Mouse (Mus musculus) liver, adult 2 months (tissue): ENCODE data around the gene Prpf8. TPM values are rescaled to one million over a fixed set of nuclear protein-coding genes. Genes with fewer than 3 reads are reported as not detected.

Source experiments
- DNase-seq: peaks from one replicate; pipeline ENCODE4 v3.0.0-alpha.2; 2011; ENCODE audit warnings: low read depth, low spot score; ENCODE audit errors: extremely low read depth
- H3K27ac ChIP-seq: fragments of 200-500 bp; replicated peaks from 2 replicates; pipeline ENCODE4 v1.5.1; 2012; ENCODE audit warnings: low read depth, mild to moderate bottlenecking, control low read depth, inconsistent platforms, low read length; ENCODE audit not compliant: insufficient read depth
- H3K27me3 ChIP-seq: fragments of 200-500 bp; 2 replicates; pipeline ENCODE4 v1.6.1; 2012; ENCODE audit warnings: mild to moderate bottlenecking, moderate library complexity, low read length, inconsistent platforms; ENCODE audit not compliant: control insufficient read depth, insufficient read depth
- H3K36me3 ChIP-seq: fragments of 200-500 bp; 2 replicates; pipeline ENCODE4 v1.6.1; 2012; ENCODE audit warnings: low read length, inconsistent platforms; ENCODE audit not compliant: control insufficient read depth, insufficient read depth
- H3K4me1 ChIP-seq: fragments of 200-500 bp; 2 replicates; pipeline ENCODE4 v1.6.1; 2011; ENCODE audit warnings: low read length; ENCODE audit not compliant: control insufficient read depth, insufficient read depth
- H3K4me3 ChIP-seq: fragments of 200-500 bp; 2 replicates; pipeline ENCODE4 v1.5.1; 2011; ENCODE audit warnings: low read depth, mild to moderate bottlenecking, control low read depth, low read length, moderate library complexity; ENCODE audit not compliant: insufficient read depth
- H3K79me2 ChIP-seq: fragments of 200-500 bp; 2 replicates; pipeline ENCODE4 v1.6.1; 2012; ENCODE audit warnings: inconsistent platforms, mild to moderate bottlenecking, low read length, moderate library complexity; ENCODE audit not compliant: control insufficient read depth, insufficient read depth
- H3K9ac ChIP-seq: fragments of 200-500 bp; 2 replicates; pipeline ENCODE4 v1.6.1; 2012; ENCODE audit warnings: low read depth, mild to moderate bottlenecking, control low read depth, inconsistent platforms, low read length
- CTCF ChIP-seq: fragments of 200-500 bp; IDR thresholded peaks from 2 replicates; pipeline ENCODE4 v1.5.1; 2011; ENCODE audit warnings: low read depth, low read length, control low read depth
- POLR2A ChIP-seq: fragments of 200-500 bp; IDR thresholded peaks from 2 replicates; pipeline ENCODE4 v1.6.1; 2011; ENCODE audit warnings: low read length, control low read depth; ENCODE audit not compliant: insufficient read depth; ENCODE audit errors: extremely low read depth
- WGBS: fragments of 180-500 bp; shearing (Covaris S2); methylation state at CpG from one replicate; pipeline ENCODE4 v1.1.7; 2018; 5-methylcytosine and 5-hydroxymethylcytosine counted together
- polyA plus RNA-seq: library from polyadenylated mRNA; depleted of rRNA; stranded (reverse); fragments of >200 nt; gene quantifications from 2 replicates; pipeline ENCODE4 v1.2.3, GENCODE M21; 2012
- total RNA-seq: library from RNA; depleted of rRNA; stranded (reverse); fragments of >200 nt; gene quantifications from 2 replicates; pipeline ENCODE4 v1.2.3, GENCODE M21; 2014

Gene Prpf8
- total and polyA plus RNA-seq, 2 experiments: 63.3 to 72.8 TPM

GRCm38 (mm10) chr11:75538184-75538969, 51.8 kb downstream of the Prpf8 start:
- Histone ChIP-seq H3K4me3 (no peak overlapping the region), H3K79me2 (no peaks in the 10 kb centered on the region), H3K4me1 (no peaks in the 10 kb centered on the region), H3K27me3 (no peaks in the 10 kb centered on the region), H3K9ac (no peak overlapping the region), H3K27ac (peak overlapping the region; percentile 16; the same call in 1 of the 2 replicates), H3K36me3 (no peaks in the 10 kb centered on the region)
- DNase-seq: no peak
- WGBS: 73% methylated on average over 9 of the region's 9 CpGs
- TF ChIP-seq POLR2A (no peak), CTCF (no peak)

- DNase-seq: no peak
- H3K27ac ChIP-seq: no peak overlapping the region
Observed at GRCm38 (mm10) chr11:75538970-75539299, 52.3 kb downstream of the Prpf8 start.

GRCm38 (mm10) chr11:75540209-75540608, 53.6 kb downstream of the Prpf8 start:
- DNase-seq: no peak
- H3K9ac ChIP-seq: no peak overlapping the region
- TF ChIP-seq CTCF (no peak), POLR2A (no peak)
- 91% methylated on average over 8 of the region's 8 CpGs for WGBS
- H3K27ac ChIP-seq: no peak overlapping the region
- H3K36me3 ChIP-seq: no peaks in the 10 kb centered on the region; the same call in 1 of the 2 replicates
- H3K27me3 ChIP-seq: no peaks in the 10 kb centered on the region
- H3K4me3 ChIP-seq: no peak overlapping the region
- no peaks in the 10 kb centered on the region for H3K4me1 ChIP-seq
- H3K79me2 ChIP-seq: no peaks in the 10 kb centered on the region

More at GRCm38 (mm10) chr11:75538970-75539299, 52.3 kb downstream of the Prpf8 start:
- TF ChIP-seq POLR2A: no peak
- Histone ChIP-seq H3K79me2 (no peaks in the 10 kb centered on the region), H3K4me1 (no peaks in the 10 kb centered on the region), H3K36me3 (no peaks in the 10 kb centered on the region; the same call in 1 of the 2 replicates), H3K9ac (no peak overlapping the region), H3K4me3 (no peak overlapping the region), H3K27me3 (no peaks in the 10 kb centered on the region)
- 84% methylated on average over 13 of the region's 13 CpGs for WGBS

- Histone ChIP-seq H3K27ac (peak overlapping the region; percentile 25; the same call in 1 of the 2 replicates), H3K9ac (no peak overlapping the region), H3K27me3 (no peaks in the 10 kb centered on the region), H3K36me3 (no peaks in the 10 kb centered on the region; the same call in 1 of the 2 replicates), H3K4me1 (no peaks in the 10 kb centered on the region), H3K4me3 (no peak overlapping the region), H3K79me2 (no peaks in the 10 kb centered on the region)
- TF ChIP-seq POLR2A: no peak
- TF ChIP-seq CTCF: no peak
- DNase-seq: peak; percentile 28
- 69% methylated on average over 19 of the region's 19 CpGs for WGBS
Observed at GRCm38 (mm10) chr11:75540710-75541581, 54.3 kb downstream of the Prpf8 start.

- Histone ChIP-seq H3K36me3 (peaks cover 1% of the 10 kb centered on the region; the same call in 1 of the 2 replicates), H3K9ac (no peak overlapping the region), H3K79me2 (no peaks in the 10 kb centered on the region), H3K4me3 (no peak overlapping the region), H3K27me3 (no peaks in the 10 kb centered on the region), H3K4me1 (no peaks in the 10 kb centered on the region), H3K27ac (no peak overlapping the region)
- DNase-seq: no peak
- no peak for TF ChIP-seq POLR2A
- WGBS: 79% methylated on average over 9 of the region's 9 CpGs
Observed at GRCm38 (mm10) chr11:75544713-75545112, 58.1 kb downstream of the Prpf8 start.
